Mouse (Mus musculus) kidney, postnatal 4 days (tissue): Measurements from ENCODE around the gene Tmco4.

Experiments
- DNase-seq, 2 experiments: peaks; one replicate each; pipeline ENCODE4 v3.0.0; 2021; ENCODE audit warnings: mixed read lengths in 2 of 2

Gene Tmco4

DNA sequence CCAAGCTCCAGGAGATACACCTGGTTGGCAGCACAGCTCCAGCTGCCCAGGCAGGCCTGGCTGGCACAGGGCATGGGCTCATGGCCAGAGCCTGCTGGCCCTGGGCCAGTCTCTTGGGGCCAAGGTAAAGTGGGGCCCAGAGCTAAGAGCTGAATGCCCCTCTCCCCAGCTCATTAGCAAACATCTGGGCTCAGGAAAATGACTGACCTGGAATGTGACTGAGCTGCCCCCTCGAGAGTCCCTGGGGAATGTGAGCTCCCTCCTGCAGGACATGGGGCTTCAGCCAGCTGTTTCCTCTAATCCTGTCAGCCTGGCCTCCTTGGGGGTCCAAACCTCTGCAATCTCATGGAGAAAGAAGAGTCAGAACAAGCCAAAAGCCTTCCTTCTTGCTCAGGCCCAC, 122.7 kb downstream of the Tmco4 start:
- peak; percentile 39 to 45 for DNase-seq

DNA sequence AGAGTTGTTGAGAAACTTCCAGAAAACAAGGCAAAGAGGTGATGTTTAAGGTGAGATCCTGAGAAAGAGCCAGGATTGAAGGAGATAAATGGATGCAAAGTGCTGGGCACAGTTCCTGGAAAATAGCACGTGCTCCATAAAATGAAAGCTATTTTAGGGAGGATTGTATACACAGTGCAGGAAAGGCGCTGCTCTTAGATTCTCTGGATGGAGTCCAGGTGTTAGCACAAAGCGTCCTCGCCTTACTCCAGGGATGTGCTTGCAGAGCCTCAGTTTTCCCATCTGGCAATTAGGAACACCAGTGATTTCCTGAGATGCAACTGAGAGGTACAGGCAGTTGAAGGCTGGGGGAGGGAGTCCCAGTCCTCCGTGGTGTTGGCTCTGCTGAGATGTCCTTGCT, 123.5 kb downstream of the Tmco4 start:
- DNase-seq = no peak

DNA sequence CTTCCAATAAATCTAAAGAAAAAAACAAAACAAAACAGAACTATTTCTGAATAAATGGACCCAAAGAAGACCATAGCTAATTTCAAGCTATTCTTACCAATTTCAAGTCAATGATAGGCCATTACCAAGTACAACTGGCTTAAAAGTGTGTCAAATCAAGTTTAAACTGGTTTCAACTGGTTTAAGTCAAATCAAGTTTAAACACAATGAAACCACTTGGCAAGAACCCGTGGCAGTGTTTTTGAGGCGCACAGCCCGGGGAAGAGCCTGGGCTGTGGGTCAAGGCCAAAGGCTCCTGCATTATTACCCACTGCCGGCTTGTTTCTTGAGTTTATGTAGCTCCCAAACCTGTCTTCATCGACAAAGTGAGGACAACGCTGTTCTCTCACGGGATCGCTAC, 127.6 kb downstream of the Tmco4 start:
- DNase-seq = no peak

DNA sequence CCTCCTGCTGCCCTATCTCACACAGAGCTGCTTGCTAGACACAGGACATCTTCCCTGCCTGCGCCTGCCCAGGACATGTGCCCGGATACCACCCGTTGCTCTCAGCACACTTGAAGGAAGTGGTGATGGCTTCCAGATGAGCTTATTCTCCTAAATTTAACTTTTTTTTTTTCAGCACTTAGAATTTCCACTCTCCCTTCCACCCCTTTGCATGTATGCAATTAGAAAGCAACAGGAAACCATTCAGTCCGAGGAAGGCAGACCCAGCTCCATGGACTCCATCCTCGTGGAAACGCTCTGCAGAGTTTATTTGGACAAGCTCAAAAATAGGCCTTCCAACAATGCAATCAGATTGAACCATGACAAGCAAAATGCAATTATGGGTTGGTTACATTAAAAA, 128.9 kb downstream of the Tmco4 start:
- DNase-seq = no peak

DNA sequence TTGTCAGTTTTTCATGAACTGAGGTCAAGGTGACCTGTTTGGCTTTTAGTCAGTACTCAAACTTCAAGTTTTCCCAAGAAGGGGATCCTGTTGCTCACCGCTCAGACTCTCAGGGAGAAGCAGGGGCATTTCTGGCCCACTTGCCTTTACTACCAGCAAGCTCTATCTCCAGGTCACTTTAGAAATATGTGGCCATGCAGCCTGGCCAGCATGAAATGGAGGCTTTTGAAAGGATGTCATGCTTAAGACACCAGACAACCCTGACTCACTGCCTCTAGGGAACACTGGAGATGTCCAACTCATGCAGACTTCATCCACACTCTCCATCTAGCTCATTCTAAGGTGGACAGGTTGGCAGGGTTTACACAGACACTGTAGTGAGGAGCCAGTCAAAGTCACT, 132.8 kb downstream of the Tmco4 start:
- no peak for DNase-seq
